Mouse (Mus musculus): ENCODE measurements around the gene Slc39a11. TPM values are rescaled to one million over a fixed set of nuclear protein-coding genes. Genes with fewer than 3 reads are reported as not detected.
"Not testable (repeated sequence)": the region's sequence is repeated elsewhere in the genome, so short reads cannot be mapped to it uniquely, and the experiment has no call there.

Gene Slc39a11
- polyA plus RNA-seq, 1 experiment from 2014 or later = 16.8 TPM

- Histone ChIP-seq H3K27me3 (replicated peaks) (no peaks in the 10 kb centered on the region), H3K9ac (peak overlapping the region; percentile 20; the same call in 1 of the 2 replicates), H3K4me2 (no peak overlapping the region), H3K4me3 (no peak overlapping the region), H3K36me3 (peaks cover 81% of the 10 kb centered on the region), H3K9me3 (no peaks in the 10 kb centered on the region), H3K4me1 (peaks cover 38% of the 10 kb centered on the region), H3K27ac (replicated peaks) (0 out of 2 replicates have a peak overlapping the region, but pooled peaks have one; percentile 24)
- ATAC-seq (ENCODE audit: extremely low read depth, insufficient number of reproducible peaks, low FRiP score, low TSS enrichment) = no peak
- WGBS = 63% methylated on average over 4 of the region's 4 CpGs
Measured at GRCm38 (mm10) chr11:113667704-113668103, 17.8 kb upstream of the Slc39a11 start.

- Histone ChIP-seq H3K4me3 (no peak overlapping the region), H3K4me2 (peak overlapping the region; percentile 19; the same call in 1 of the 2 replicates), H3K27ac (replicated peaks) (peak overlapping the region; percentile 24; the same call in 1 of the 2 replicates), H3K9me3 (no peaks in the 10 kb centered on the region), H3K4me1 (peaks cover 38% of the 10 kb centered on the region), H3K9ac (0 out of 2 replicates have a peak overlapping the region, but pooled peaks have one; percentile 19), H3K36me3 (peaks cover 81% of the 10 kb centered on the region), H3K27me3 (replicated peaks) (no peaks in the 10 kb centered on the region)
- WGBS = 81% methylated on average over 2 of the region's 2 CpGs
- ATAC-seq (ENCODE audit: extremely low read depth, insufficient number of reproducible peaks, low FRiP score, low TSS enrichment) = no peak
Measured at GRCm38 (mm10) chr11:113667122-113667521, 17.2 kb upstream of the Slc39a11 start.

GRCm38 (mm10) chr11:113666648-113667047 lies 16.8 kb upstream of the Slc39a11 start:
- ATAC-seq (ENCODE audit: extremely low read depth, insufficient number of reproducible peaks, low FRiP score, low TSS enrichment) = no peak

GRCm38 (mm10) chr11:113666205-113666604 lies 16.3 kb upstream of the Slc39a11 start:
- 65% methylated on average over 6 of the region's 6 CpGs for WGBS
- Histone ChIP-seq H3K9me3 (no peaks in the 10 kb centered on the region), H3K4me1 (peaks cover 38% of the 10 kb centered on the region), H3K27me3 (replicated peaks) (no peaks in the 10 kb centered on the region), H3K9ac (no peak overlapping the region), H3K36me3 (peaks cover 81% of the 10 kb centered on the region), H3K27ac (replicated peaks) (no peak overlapping the region), H3K4me3 (no peak overlapping the region), H3K4me2 (peak overlapping the region; percentile 19; the same call in 1 of the 2 replicates)
- no peak for ATAC-seq (ENCODE audit: extremely low read depth, insufficient number of reproducible peaks, low FRiP score, low TSS enrichment)

More at GRCm38 (mm10) chr11:113666648-113667047, 16.8 kb upstream of the Slc39a11 start:
- no peaks in the 10 kb centered on the region for H3K27me3 ChIP-seq (replicated peaks)
- 56% methylated on average over 10 of the region's 10 CpGs for WGBS
- no peaks in the 10 kb centered on the region for H3K9me3 ChIP-seq
- H3K4me2 ChIP-seq = peak overlapping the region; percentile 19; the same call in 1 of the 2 replicates
- H3K27ac ChIP-seq (replicated peaks) = no peak overlapping the region
- H3K36me3 ChIP-seq = peaks cover 81% of the 10 kb centered on the region
- no peak overlapping the region for H3K4me3 ChIP-seq
- no peak overlapping the region for H3K9ac ChIP-seq
- H3K4me1 ChIP-seq = peaks cover 38% of the 10 kb centered on the region

GRCm38 (mm10) chr11:113664279-113664678 lies 14.4 kb upstream of the Slc39a11 start:
- H3K36me3 ChIP-seq = peaks cover 84% of the 10 kb centered on the region
- no peak for ATAC-seq (ENCODE audit: extremely low read depth, insufficient number of reproducible peaks, low FRiP score, low TSS enrichment)
- 66% methylated on average over 2 of the region's 2 CpGs for WGBS

GRCm38 (mm10) chr11:113661835-113662351 lies 12.0 kb upstream of the Slc39a11 start:
- no peak for ATAC-seq (ENCODE audit: extremely low read depth, insufficient number of reproducible peaks, low FRiP score, low TSS enrichment)

More at GRCm38 (mm10) chr11:113664279-113664678, 14.4 kb upstream of the Slc39a11 start:
- Histone ChIP-seq H3K9ac (no peak overlapping the region), H3K27ac (replicated peaks) (no peak overlapping the region), H3K27me3 (replicated peaks) (no peaks in the 10 kb centered on the region), H3K9me3 (no peaks in the 10 kb centered on the region), H3K4me3 (no peak overlapping the region), H3K4me2 (no peak overlapping the region), H3K4me1 (peaks cover 36% of the 10 kb centered on the region)

GRCm38 (mm10) chr11:113660940-113661339 lies 11.1 kb upstream of the Slc39a11 start:
- Histone ChIP-seq H3K4me1 (peaks cover 5% of the 10 kb centered on the region; the same call in 1 of the 2 replicates), H3K9ac (no peak overlapping the region), H3K4me3 (no peak overlapping the region), H3K4me2 (no peak overlapping the region), H3K9me3 (no peaks in the 10 kb centered on the region), H3K27ac (replicated peaks) (no peak overlapping the region), H3K36me3 (peaks cover 93% of the 10 kb centered on the region), H3K27me3 (replicated peaks) (no peaks in the 10 kb centered on the region)
- WGBS = 95% methylated on average over 11 of the region's 11 CpGs
- no peak for ATAC-seq (ENCODE audit: extremely low read depth, insufficient number of reproducible peaks, low FRiP score, low TSS enrichment)

More at GRCm38 (mm10) chr11:113661835-113662351, 12.0 kb upstream of the Slc39a11 start:
- Histone ChIP-seq H3K4me3 (no peak overlapping the region), H3K27me3 (replicated peaks) (no peaks in the 10 kb centered on the region), H3K27ac (replicated peaks) (no peak overlapping the region), H3K9me3 (no peaks in the 10 kb centered on the region), H3K4me2 (no peak overlapping the region), H3K4me1 (peaks cover 12% of the 10 kb centered on the region), H3K36me3 (peaks cover 87% of the 10 kb centered on the region), H3K9ac (no peak overlapping the region)
- 85% methylated on average over 18 of the region's 18 CpGs for WGBS

- 88% methylated on average over 3 of the region's 3 CpGs for WGBS
- peaks cover 98% of the 10 kb centered on the region for H3K36me3 ChIP-seq
- not testable (repeated sequence) for H3K4me2 ChIP-seq; H3K4me3 ChIP-seq; H3K27me3 ChIP-seq (replicated peaks); H3K27ac ChIP-seq (replicated peaks); H3K9ac ChIP-seq; H3K9me3 ChIP-seq; H3K4me1 ChIP-seq; ATAC-seq (ENCODE audit: extremely low read depth, insufficient number of reproducible peaks, low FRiP score, low TSS enrichment)
Measured at GRCm38 (mm10) chr11:113660213-113660612, 10.3 kb upstream of the Slc39a11 start.

- 85% methylated on average over 4 of the region's 4 CpGs for WGBS
- Histone ChIP-seq H3K27ac (replicated peaks) (no peak overlapping the region), H3K36me3 (peaks cover 100% of the 10 kb centered on the region), H3K4me2 (no peak overlapping the region), H3K4me1 (no peaks in the 10 kb centered on the region), H3K9ac (no peak overlapping the region), H3K27me3 (replicated peaks) (no peaks in the 10 kb centered on the region), H3K4me3 (no peak overlapping the region), H3K9me3 (no peaks in the 10 kb centered on the region)
- ATAC-seq (ENCODE audit: extremely low read depth, insufficient number of reproducible peaks, low FRiP score, low TSS enrichment) = no peak
Measured at GRCm38 (mm10) chr11:113658763-113659162, 8.9 kb upstream of the Slc39a11 start.

GRCm38 (mm10) chr11:113658319-113658718 lies 8.4 kb upstream of the Slc39a11 start:
- no peak overlapping the region for H3K4me3 ChIP-seq
- no peaks in the 10 kb centered on the region for H3K9me3 ChIP-seq
- H3K36me3 ChIP-seq = peaks cover 100% of the 10 kb centered on the region
- H3K4me2 ChIP-seq = no peak overlapping the region
- WGBS = 89% methylated on average over 8 of the region's 8 CpGs
- no peak overlapping the region for H3K9ac ChIP-seq
- no peaks in the 10 kb centered on the region for H3K4me1 ChIP-seq
- no peak overlapping the region for H3K27ac ChIP-seq (replicated peaks)
- no peaks in the 10 kb centered on the region for H3K27me3 ChIP-seq (replicated peaks)
- ATAC-seq (ENCODE audit: extremely low read depth, insufficient number of reproducible peaks, low FRiP score, low TSS enrichment) = no peak

GRCm38 (mm10) chr11:113657221-113657620 lies 7.3 kb upstream of the Slc39a11 start:
- Histone ChIP-seq H3K4me2 (no peak overlapping the region), H3K4me3 (no peak overlapping the region), H3K9ac (no peak overlapping the region), H3K27me3 (replicated peaks) (no peaks in the 10 kb centered on the region), H3K36me3 (peaks cover 100% of the 10 kb centered on the region), H3K27ac (replicated peaks) (no peak overlapping the region), H3K4me1 (no peaks in the 10 kb centered on the region), H3K9me3 (no peaks in the 10 kb centered on the region)
- no peak for ATAC-seq (ENCODE audit: extremely low read depth, insufficient number of reproducible peaks, low FRiP score, low TSS enrichment)
- WGBS = 67% methylated on average over 4 of the region's 4 CpGs

- Histone ChIP-seq H3K4me3 (no peak overlapping the region), H3K27ac (replicated peaks) (no peak overlapping the region), H3K4me2 (no peak overlapping the region), H3K27me3 (replicated peaks) (no peaks in the 10 kb centered on the region), H3K9ac (no peak overlapping the region), H3K36me3 (peaks cover 100% of the 10 kb centered on the region), H3K9me3 (no peaks in the 10 kb centered on the region), H3K4me1 (no peaks in the 10 kb centered on the region)
- WGBS = 87% methylated on average over 8 of the region's 8 CpGs
- no peak for ATAC-seq (ENCODE audit: extremely low read depth, insufficient number of reproducible peaks, low FRiP score, low TSS enrichment)
Measured at GRCm38 (mm10) chr11:113656511-113656932, 6.6 kb upstream of the Slc39a11 start.
